Mouse (Mus musculus) hindbrain, embryonic 11.5 days (tissue): ENCODE measurements around the gene Tha1. TPM values are rescaled to one million over a fixed set of nuclear protein-coding genes. Genes with fewer than 3 reads are reported as not detected.

Experiments used
- ATAC-seq: fragments of 200-750 bp; cut with Nextera tagmentation; 2 replicates; pipeline ENCODE4 v1.8.0; 2017; ENCODE audit warnings: mild to moderate bottlenecking, moderate TSS enrichment, moderate library complexity; ENCODE audit not compliant: low FRiP score
- DNase-seq: peaks from one replicate; pipeline ENCODE4 v3.0.0-alpha.2; 2015; ENCODE audit warnings: low spot score
- H3K27ac ChIP-seq: fragments of 300-500 bp; sonication (generic); 2 replicates; pipeline ENCODE4 v1.5.1; 2014; ENCODE audit warnings: mild to moderate bottlenecking, low read depth, low read length
- H3K27me3 ChIP-seq: fragments of 300-500 bp; sonication (generic); 2 replicates; pipeline ENCODE4 v1.6.1; 2014; ENCODE audit warnings: mild to moderate bottlenecking, low read length, moderate library complexity, mixed read lengths; ENCODE audit not compliant: control insufficient read depth, insufficient read depth
- H3K36me3 ChIP-seq: fragments of 300-500 bp; sonication (generic); 2 replicates; pipeline ENCODE4 v1.6.1; 2014; ENCODE audit warnings: mild to moderate bottlenecking, low read length, moderate library complexity, mixed read lengths; ENCODE audit not compliant: control insufficient read depth, insufficient read depth
- H3K4me1 ChIP-seq: fragments of 300-500 bp; sonication (generic); replicated peaks from 2 replicates; pipeline ENCODE4 v1.6.1; 2014; ENCODE audit warnings: low read length, mixed read lengths; ENCODE audit not compliant: control insufficient read depth, insufficient read depth
- H3K4me2 ChIP-seq: fragments of 300-500 bp; sonication (generic); replicated peaks from 2 replicates; pipeline ENCODE4 v1.6.1; 2014; ENCODE audit warnings: mild to moderate bottlenecking, low read depth, low read length
- H3K4me3 ChIP-seq: fragments of 300-500 bp; sonication (generic); 2 replicates; pipeline ENCODE4 v1.5.1; 2014; ENCODE audit warnings: low read depth, low read length
- H3K9ac ChIP-seq: fragments of 300-500 bp; sonication (generic); 2 replicates; pipeline ENCODE4 v1.6.1; 2014; ENCODE audit warnings: low read depth, low read length
- H3K9me3 ChIP-seq: fragments of 300-500 bp; sonication (generic); 2 replicates; pipeline ENCODE4 v1.6.1; 2016; ENCODE audit warnings: low read length; ENCODE audit not compliant: control insufficient read depth
- WGBS: fragments of 180-500 bp; shearing (Covaris S2); extraction: QIAGEN DNeasy Blood & Tissue Kit; methylation state at CpG from one replicate; pipeline ENCODE4 v1.1.7; 2014; 5-methylcytosine and 5-hydroxymethylcytosine counted together
- polyA plus RNA-seq: library from polyadenylated mRNA; unstranded; fragments of >200 nt; fragmentation: Nextera tagmentation; extraction: Ambion mirVana; gene quantifications from 2 replicates; pipeline ENCODE4 v1.2.1, GENCODE M21; 2014

Gene Tha1
- polyA plus RNA-seq, 1 experiment from 2014 or later = 1.7 TPM

DNA sequence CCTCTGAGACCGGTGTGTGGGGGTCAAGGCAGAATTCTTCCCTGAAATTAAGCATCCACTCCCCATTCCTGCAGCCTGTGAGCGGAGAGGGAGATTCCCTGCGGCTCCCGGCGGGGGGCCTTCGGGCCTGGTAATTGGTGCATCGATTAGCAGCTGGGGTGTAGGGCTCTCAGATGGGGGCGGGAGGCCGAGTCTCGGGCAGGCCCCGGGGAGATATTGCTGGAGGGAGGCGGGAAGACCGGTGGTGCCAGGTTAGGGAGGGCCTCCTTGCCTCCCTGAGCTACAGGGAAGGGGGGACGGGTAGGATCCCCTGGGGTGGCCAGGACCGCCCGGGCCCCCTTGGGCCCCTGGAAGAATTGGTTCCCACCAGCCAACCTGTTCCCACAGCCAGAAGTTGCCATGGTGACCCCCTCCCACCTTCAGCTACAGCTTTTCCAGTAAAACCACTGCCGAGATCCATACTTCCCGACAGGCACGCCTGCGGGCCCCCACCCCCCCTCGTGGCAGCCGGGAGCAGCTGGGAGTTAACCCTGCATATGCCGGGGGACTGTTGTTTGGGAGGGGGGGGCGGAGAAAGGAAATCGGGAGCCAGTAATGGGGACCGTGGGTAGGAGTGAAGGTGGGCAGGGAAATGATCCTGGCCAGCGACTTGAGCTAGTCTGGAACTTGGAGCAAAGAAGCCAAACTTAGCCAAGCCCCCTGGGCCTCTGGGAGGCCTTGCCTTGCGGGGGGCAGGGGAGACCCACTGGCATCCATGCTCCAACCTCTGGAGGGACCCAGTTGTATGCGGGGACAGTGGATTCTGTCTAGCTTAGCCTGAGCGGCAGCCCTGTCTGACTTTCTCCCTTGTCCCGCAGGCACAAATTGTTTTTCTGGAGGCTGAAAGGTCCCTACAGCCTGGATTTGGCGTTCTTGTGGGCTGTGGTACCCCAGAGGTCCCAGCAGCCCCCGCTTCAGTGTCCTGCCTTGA, 15.9 kb upstream of the Tha1 start:
- H3K27ac ChIP-seq = peak overlapping the region; percentile 68
- H3K4me1 ChIP-seq = peaks cover 28% of the 10 kb centered on the region
- no peaks in the 10 kb centered on the region for H3K9me3 ChIP-seq
- 0 out of 2 replicates have a peak overlapping the region, but pooled peaks have one; percentile 10 for H3K4me3 ChIP-seq
- H3K36me3 ChIP-seq = no peaks in the 10 kb centered on the region
- H3K27me3 ChIP-seq = peaks cover 17% of the 10 kb centered on the region
- peak overlapping the region; percentile 45 for H3K4me2 ChIP-seq
- WGBS = under 1% methylated on average over 33 of the region's 33 CpGs
- peak overlapping the region; percentile 37 for H3K9ac ChIP-seq
- peak; percentile 68 for DNase-seq
- peak; percentile 58 for ATAC-seq

DNA sequence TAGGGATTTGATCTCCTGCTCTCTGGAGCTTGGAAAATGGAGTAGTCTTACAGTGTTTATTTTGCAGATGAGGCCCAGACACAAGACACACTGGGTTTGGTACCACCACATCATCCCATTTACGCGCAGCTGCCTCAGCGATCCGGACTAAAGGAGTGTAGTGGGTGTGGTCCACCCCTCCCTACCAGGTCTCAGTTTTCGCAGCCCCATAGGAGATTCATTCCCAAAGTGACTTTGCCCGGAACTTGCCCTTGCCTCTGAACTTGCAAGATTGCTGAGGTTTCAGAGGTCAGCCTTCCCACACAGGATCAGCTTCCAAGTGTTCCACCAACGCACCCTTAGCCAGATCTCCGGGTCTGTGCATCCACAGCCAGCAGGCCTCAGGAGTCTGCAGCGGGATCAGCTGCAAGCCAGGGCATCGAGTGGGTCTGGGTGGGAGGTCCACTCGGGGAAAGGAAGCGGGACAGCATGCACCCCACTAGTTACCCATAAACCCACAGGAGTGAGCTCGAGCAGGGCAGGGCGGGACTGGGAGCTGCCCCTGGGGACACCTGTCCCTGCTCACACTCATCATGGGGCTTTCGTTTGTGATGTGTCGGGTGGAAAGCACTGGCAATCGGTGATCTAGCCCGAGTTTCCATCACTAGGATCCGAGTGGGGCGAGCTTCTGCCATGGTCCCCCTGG, 15.0 kb upstream of the Tha1 start:
- Histone ChIP-seq H3K27ac (peak overlapping the region; percentile 54; the same call in 1 of the 2 replicates), H3K9ac (peak overlapping the region; percentile 37; the same call in 1 of the 2 replicates), H3K9me3 (no peaks in the 10 kb centered on the region), H3K4me3 (0 out of 2 replicates have a peak overlapping the region, but pooled peaks have one; percentile 6), H3K4me2 (peak overlapping the region; percentile 45), H3K4me1 (peaks cover 28% of the 10 kb centered on the region), H3K36me3 (no peaks in the 10 kb centered on the region), H3K27me3 (peaks cover 17% of the 10 kb centered on the region)
- no peak for DNase-seq
- 9% methylated on average over 20 of the region's 20 CpGs for WGBS
- ATAC-seq = 0 out of 2 replicates have a peak, but pooled peaks have one; percentile 20

- no peaks in the 10 kb centered on the region for H3K9me3 ChIP-seq
- DNase-seq (no peak), ATAC-seq (no peak)
- H3K4me3 ChIP-seq = no peak overlapping the region
- WGBS = 57% methylated on average over 5 of the region's 5 CpGs
- H3K9ac ChIP-seq = no peak overlapping the region
- no peak overlapping the region for H3K27ac ChIP-seq
- no peaks in the 10 kb centered on the region for H3K36me3 ChIP-seq
- H3K4me1 ChIP-seq = peaks cover 28% of the 10 kb centered on the region
- peaks cover 9% of the 10 kb centered on the region for H3K27me3 ChIP-seq
- H3K4me2 ChIP-seq = no peak overlapping the region
Observed at GRCm38 (mm10) chr11:117886000-117886399, 12.7 kb upstream of the Tha1 start.

GRCm38 (mm10) chr11:117882208-117882607, 8.9 kb upstream of the Tha1 start:
- Histone ChIP-seq H3K9ac (no peak overlapping the region), H3K36me3 (no peaks in the 10 kb centered on the region), H3K27me3 (no peaks in the 10 kb centered on the region), H3K9me3 (no peaks in the 10 kb centered on the region), H3K27ac (no peak overlapping the region), H3K4me2 (no peak overlapping the region), H3K4me1 (peaks cover 9% of the 10 kb centered on the region), H3K4me3 (no peak overlapping the region)
- DNase-seq (no peak), ATAC-seq (no peak)
- 88% methylated on average over 1 of the region's 1 CpGs for WGBS

GRCm38 (mm10) chr11:117881787-117882186, 8.5 kb upstream of the Tha1 start:
- Histone ChIP-seq H3K4me3 (no peak overlapping the region), H3K36me3 (no peaks in the 10 kb centered on the region), H3K9ac (no peak overlapping the region), H3K27me3 (no peaks in the 10 kb centered on the region), H3K4me1 (peaks cover 9% of the 10 kb centered on the region), H3K9me3 (no peaks in the 10 kb centered on the region), H3K4me2 (no peak overlapping the region), H3K27ac (no peak overlapping the region)
- no peak for ATAC-seq
- DNase-seq = no peak
- 21% methylated on average over 8 of the region's 8 CpGs for WGBS

- Histone ChIP-seq H3K9ac (no peak overlapping the region), H3K36me3 (no peaks in the 10 kb centered on the region), H3K9me3 (no peaks in the 10 kb centered on the region), H3K27me3 (no peaks in the 10 kb centered on the region), H3K4me3 (no peak overlapping the region), H3K4me2 (no peak overlapping the region), H3K27ac (no peak overlapping the region), H3K4me1 (peaks cover 9% of the 10 kb centered on the region)
- ATAC-seq (no peak), DNase-seq (no peak)
- WGBS = 87% methylated on average over 6 of the region's 6 CpGs
Observed at GRCm38 (mm10) chr11:117880977-117881358, 7.7 kb upstream of the Tha1 start.

GRCm38 (mm10) chr11:117880336-117880976, 7.2 kb upstream of the Tha1 start:
- ATAC-seq = no peak
- Histone ChIP-seq H3K27ac (no peak overlapping the region), H3K27me3 (no peaks in the 10 kb centered on the region), H3K4me2 (no peak overlapping the region), H3K9me3 (no peaks in the 10 kb centered on the region), H3K9ac (no peak overlapping the region), H3K4me3 (no peak overlapping the region), H3K36me3 (no peaks in the 10 kb centered on the region), H3K4me1 (peaks cover 12% of the 10 kb centered on the region)
- no peak for DNase-seq
- WGBS = 89% methylated on average over 9 of the region's 9 CpGs

DNA sequence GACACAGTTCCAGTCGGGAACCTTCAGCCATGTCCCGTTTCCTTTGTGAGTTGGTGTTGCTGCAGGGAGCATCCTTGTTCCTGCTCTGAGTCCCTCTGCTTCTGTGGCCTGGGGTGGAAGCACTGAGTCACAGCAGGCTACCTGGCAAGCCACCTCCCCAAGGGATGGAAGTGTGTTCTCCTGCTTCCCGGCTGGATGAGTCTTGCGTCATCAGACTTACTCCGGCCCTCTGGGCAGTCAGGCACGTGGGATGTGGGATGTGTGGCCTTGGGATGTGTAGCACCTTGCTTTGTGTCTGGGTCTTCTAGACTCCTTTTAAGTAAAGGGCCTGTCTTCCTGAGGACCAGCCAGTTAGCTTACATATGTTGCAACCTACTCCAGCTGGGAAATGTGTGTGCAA, 6.4 kb upstream of the Tha1 start:
- H3K27me3 ChIP-seq = no peaks in the 10 kb centered on the region

More for the DNA sequence above, 6.4 kb upstream of the Tha1 start:
- Histone ChIP-seq H3K36me3 (no peaks in the 10 kb centered on the region), H3K9ac (no peak overlapping the region), H3K4me1 (peaks cover 12% of the 10 kb centered on the region), H3K4me2 (no peak overlapping the region), H3K9me3 (no peaks in the 10 kb centered on the region), H3K4me3 (no peak overlapping the region), H3K27ac (no peak overlapping the region)
- ATAC-seq (no peak), DNase-seq (no peak)
- WGBS = 73% methylated on average over 6 of the region's 6 CpGs
